In genomic region chr10:87058251-87058925, GRCm38 (mm10) we compare ENCODE assay signal across 7 mouse cellular contexts. TPM values are rescaled to one million over a fixed set of nuclear protein-coding genes. Genes with fewer than 3 reads are reported as not detected.
DNase-seq lines count a peak whose midpoint lies in the region; ATAC-seq and TF ChIP-seq lines count a peak whose summit lies in the region.

No protein-coding gene starts in this region.

- intact Hi-C loops in left cerebral cortex, postnatal 4 days (cut with DNase I), result no loop called here

- CTCF ChIA-PET in Patski (lab: Charles Lee), result no interaction called here

- POLR2A ChIA-PET in Patski (lab: Charles Lee), result no interaction called here

- H3K4me2 ChIP-seq in hindbrain, embryonic 12.5 days (replicated peaks), result peak overlapping the region; percentile 67
- H3K4me2 ChIP-seq in midbrain, postnatal 0 days (ENCODE audit: low read depth, low read length, poor library complexity, severe bottlenecking), result peak overlapping the region; percentile 84

- no peak for TF ChIP-seq EP300 in ES-Bruce4 (IDR thresholded peaks at IDR 0.05; ENCODE audit: insufficient read depth, low read depth, low read length)

- no peak for TF ChIP-seq CTCF in ES-Bruce4 (IDR thresholded peaks at IDR 0.05; ENCODE audit: low read depth, low read length)
- no peak for TF ChIP-seq CTCF in Patski (IDR thresholded peaks at IDR 0.05)
- no peak for TF ChIP-seq CTCF in midbrain, postnatal 0 days (IDR thresholded peaks at IDR 0.05)

- no peak for TF ChIP-seq POLR2A in ES-Bruce4 (IDR thresholded peaks at IDR 0.05; ENCODE audit: insufficient read depth, low read length)

- no peaks in the 10 kb centered on the region for H3K9me3 ChIP-seq in ES-Bruce4 (replicated peaks; ENCODE audit: control insufficient read depth, insufficient read depth, low read length, poor library complexity, severe bottlenecking)
- no peaks in the 10 kb centered on the region for H3K9me3 ChIP-seq in hindbrain, embryonic 12.5 days (replicated peaks)
- no peaks in the 10 kb centered on the region for H3K9me3 ChIP-seq in midbrain, postnatal 0 days (ENCODE audit: low read length)

- DNase-seq in Patski (ENCODE audit: low read depth, low spot score), result no peak
- DNase-seq in embryo, embryonic 10.5 days (ENCODE audit: low spot score), result peak; percentile 86
- DNase-seq in left cerebral cortex, postnatal 4 days, result peak; percentile 88
- peak; percentile 88 for DNase-seq in midbrain, postnatal 0 days (ENCODE audit: low spot score)
- DNase-seq in thymus, postnatal 0 days (ENCODE audit: low spot score), result peak; percentile 45

- H3K9ac ChIP-seq in ES-Bruce4 (ENCODE audit: low read depth, poor library complexity, severe bottlenecking), result no peak overlapping the region
- peak overlapping the region; percentile 54 for H3K9ac ChIP-seq in hindbrain, embryonic 12.5 days
- H3K9ac ChIP-seq in midbrain, postnatal 0 days (replicated peaks; ENCODE audit: low read length, poor library complexity, severe bottlenecking), result peak overlapping the region; percentile 71

- no peaks in the 10 kb centered on the region for H3K4me1 ChIP-seq in ES-Bruce4 (ENCODE audit: control insufficient read depth, insufficient read depth, low read length)
- peaks cover 12% of the 10 kb centered on the region for H3K4me1 ChIP-seq in hindbrain, embryonic 12.5 days
- H3K4me1 ChIP-seq in midbrain, postnatal 0 days (ENCODE audit: insufficient read depth, low read length), result no peaks in the 10 kb centered on the region

- H3K36me3 ChIP-seq in ES-Bruce4 (ENCODE audit: control insufficient read depth, insufficient read depth, low read length, poor library complexity, severe bottlenecking), result no peaks in the 10 kb centered on the region
- no peaks in the 10 kb centered on the region for H3K36me3 ChIP-seq in hindbrain, embryonic 12.5 days
- H3K36me3 ChIP-seq in midbrain, postnatal 0 days (ENCODE audit: insufficient read depth, low read length), result no peaks in the 10 kb centered on the region

- peak overlapping the region; percentile 60 for H3K4me3 ChIP-seq in ES-Bruce4 (ENCODE audit: low read depth, low read length)
- H3K4me3 ChIP-seq in hindbrain, embryonic 12.5 days, result peak overlapping the region; percentile 42
- H3K4me3 ChIP-seq in midbrain, postnatal 0 days (ENCODE audit: low read depth, low read length), result peak overlapping the region; percentile 48

- in situ Hi-C loops in Patski (cut with MboI; ENCODE audit: low pct_unique_long_range_greater_than_20kb), result no loop called here

- WGBS in hindbrain, embryonic 12.5 days, result 0% methylated on average over 27 of the region's 34 CpGs
- WGBS in midbrain, postnatal 0 days, result 2% methylated on average over 15 of the region's 34 CpGs

- ATAC-seq in Patski, result peak; percentile 31
- peak; percentile 96 for ATAC-seq in hindbrain, embryonic 12.5 days (ENCODE audit: low FRiP score)
- ATAC-seq in midbrain, postnatal 0 days (ENCODE audit: low FRiP score), result peak; percentile 95

- H3K27ac ChIP-seq in ES-Bruce4 (ENCODE audit: insufficient read depth, low read length), result no peak overlapping the region
- H3K27ac ChIP-seq in hindbrain, embryonic 12.5 days, result peak overlapping the region; percentile 85
- H3K27ac ChIP-seq in midbrain, postnatal 0 days (ENCODE audit: low read depth, low read length), result peak overlapping the region; percentile 76

- no peaks in the 10 kb centered on the region; the same call in 1 of the 2 replicates for H3K27me3 ChIP-seq in ES-Bruce4 (ENCODE audit: control insufficient read depth, insufficient read depth, low read length, poor library complexity, severe bottlenecking)
- peaks cover 31% of the 10 kb centered on the region for H3K27me3 ChIP-seq in Patski
- H3K27me3 ChIP-seq in hindbrain, embryonic 12.5 days, result peaks cover 7% of the 10 kb centered on the region; the same call in 1 of the 2 replicates
- no peaks in the 10 kb centered on the region for H3K27me3 ChIP-seq in midbrain, postnatal 0 days (ENCODE audit: insufficient read depth, low read length)

RNA-seq across cellular contexts. Expression of gene 1700113H08Rik, which starts 0.5 kb away (rescaled TPM):
- not detected in 2 replicates for polyA plus RNA-seq in ES-Bruce4 (2011; ENCODE audit: insufficient read depth, insufficient read length, low read depth, missing spikeins)
- not detected for polyA plus RNA-seq in Patski (2021)
- polyA plus RNA-seq in hindbrain, embryonic 12.5 days (2016; fragmentation: Nextera tagmentation; extraction: Ambion mirVana), result 0.25 and 0.30 TPM in 2 replicates
- not detected for total RNA-seq in left cerebral cortex, postnatal 4 days (2021)
- not detected in 2 replicates for total RNA-seq in midbrain, postnatal 0 days (2014; rRNA removed)
- polyA plus RNA-seq in midbrain, postnatal 0 days (2015; fragmentation: Nextera tagmentation; extraction: Ambion mirVana), result 0.27 and 0.34 TPM in 2 replicates
- not detected in 2 replicates for polyA plus RNA-seq in thymus, postnatal 0 days (2015; fragmentation: Nextera tagmentation; extraction: Ambion mirVana)

RNA-seq across cellular contexts. Expression of gene Stab2, which starts 50.6 kb away (rescaled TPM):
- not detected in 2 replicates for polyA plus RNA-seq in ES-Bruce4 (2011; ENCODE audit: insufficient read depth, insufficient read length, low read depth, missing spikeins)
- 0.19 TPM for polyA plus RNA-seq in Patski (2021)
- polyA plus RNA-seq in hindbrain, embryonic 12.5 days (2016; fragmentation: Nextera tagmentation; extraction: Ambion mirVana), result 0.14 and 0.36 TPM in 2 replicates
- total RNA-seq in left cerebral cortex, postnatal 4 days (2021), result under 1 TPM; 0.62 to 0.91 TPM
- total RNA-seq in midbrain, postnatal 0 days (2014; rRNA removed), result 0.05 and 0.71 TPM in 2 replicates
- polyA plus RNA-seq in midbrain, postnatal 0 days (2015; fragmentation: Nextera tagmentation; extraction: Ambion mirVana), result 0.04 and 0.41 TPM in 2 replicates
- polyA plus RNA-seq in thymus, postnatal 0 days (2015; fragmentation: Nextera tagmentation; extraction: Ambion mirVana), result 0.59 and 0.67 TPM in 2 replicates

Comparison
In these comparisons a context has a peak if more than half of its experiments do, and no peak if none do; other contexts are left out.
1. ATAC-seq: peak in every context shown above with its lines; median percentile 96 in hindbrain, embryonic 12.5 days; 95 in midbrain, postnatal 0 days; 31 in Patski.